Mouse (Mus musculus) forebrain, embryonic 12.5 days (tissue): ENCODE data around the gene H2-Ke6. TPM values are rescaled to one million over a fixed set of nuclear protein-coding genes. Genes with fewer than 3 reads are reported as not detected.
A peak's percentile ranks its signal among the peaks of the same experiment; 100 is the strongest.

ENCODE experiments used
- ATAC-seq: fragments of 200-750 bp; cut with Nextera tagmentation; 2 replicates; pipeline ENCODE4 v1.8.0; 2017; ENCODE audit warnings: moderate TSS enrichment; ENCODE audit not compliant: low FRiP score
- H3K27ac ChIP-seq: fragments of 300-500 bp; sonication (generic); 2 replicates; pipeline ENCODE4 v1.5.1; 2016; ENCODE audit warnings: mild to moderate bottlenecking
- H3K27me3 ChIP-seq: fragments of 300-500 bp; sonication (generic); 2 replicates; pipeline ENCODE4 v1.6.1; 2016; ENCODE audit warnings: mild to moderate bottlenecking
- H3K36me3 ChIP-seq: fragments of 300-500 bp; sonication (generic); replicated peaks from 2 replicates; pipeline ENCODE4 v1.6.1; 2016; ENCODE audit warnings: mild to moderate bottlenecking
- H3K4me1 ChIP-seq: fragments of 300-500 bp; sonication (generic); 2 replicates; pipeline ENCODE4 v1.6.1; 2016
- H3K4me2 ChIP-seq: fragments of 300-500 bp; sonication (generic); 2 replicates; pipeline ENCODE4 v1.6.1; 2016; ENCODE audit warnings: mild to moderate bottlenecking, moderate library complexity
- H3K4me3 ChIP-seq: fragments of 300-500 bp; sonication (generic); replicated peaks from 2 replicates; pipeline ENCODE4 v1.5.1; 2016; ENCODE audit warnings: mild to moderate bottlenecking
- H3K9ac ChIP-seq: fragments of 300-500 bp; sonication (generic); 2 replicates; pipeline ENCODE4 v1.6.1; 2016; ENCODE audit warnings: mild to moderate bottlenecking
- H3K9me3 ChIP-seq: fragments of 300-500 bp; sonication (generic); 2 replicates; pipeline ENCODE4 v1.6.1; 2016
- WGBS: fragments of 180-500 bp; shearing (Covaris S2); methylation state at CpG from one replicate; pipeline ENCODE4 v1.1.7; 2016; 5-methylcytosine and 5-hydroxymethylcytosine counted together
- polyA plus RNA-seq: library from polyadenylated mRNA; unstranded; fragments of >200 nt; fragmentation: Nextera tagmentation; extraction: Ambion mirVana; gene quantifications from 2 replicates; pipeline ENCODE4 v1.2.1, GENCODE M21; 2016

H2-Ke6 gene
- polyA plus RNA-seq, 1 experiment from 2014 or later, result 92.8 TPM

- 94% methylated on average over 7 of the region's 7 CpGs for WGBS
- Histone ChIP-seq H3K4me3 (0 out of 2 replicates have a peak overlapping the region, but pooled peaks have one; percentile 1), H3K9ac (no peak overlapping the region), H3K4me1 (peaks cover 53% of the 10 kb centered on the region), H3K36me3 (peaks cover 45% of the 10 kb centered on the region), H3K9me3 (no peaks in the 10 kb centered on the region), H3K27me3 (peaks cover 22% of the 10 kb centered on the region), H3K27ac (no peak overlapping the region), H3K4me2 (no peak overlapping the region)
- ATAC-seq, result no peak
Measured at GRCm38 (mm10) chr17:34037241-34037640, 9.4 kb upstream of the H2-Ke6 start.

GRCm38 (mm10) chr17:34036647-34037046, 8.8 kb upstream of the H2-Ke6 start:
- Histone ChIP-seq H3K4me2 (no peak overlapping the region), H3K4me3 (no peak overlapping the region), H3K9ac (no peak overlapping the region), H3K9me3 (no peaks in the 10 kb centered on the region), H3K27ac (no peak overlapping the region), H3K36me3 (peaks cover 45% of the 10 kb centered on the region), H3K27me3 (peaks cover 19% of the 10 kb centered on the region), H3K4me1 (peaks cover 53% of the 10 kb centered on the region)
- ATAC-seq, result no peak
- 81% methylated on average over 10 of the region's 10 CpGs for WGBS

GRCm38 (mm10) chr17:34035517-34035916, 7.7 kb upstream of the H2-Ke6 start:
- Histone ChIP-seq H3K4me3 (no peak overlapping the region), H3K4me2 (no peak overlapping the region), H3K4me1 (peaks cover 49% of the 10 kb centered on the region)

GRCm38 (mm10) chr17:34034064-34034463, 6.2 kb upstream of the H2-Ke6 start:
- 0 out of 2 replicates have a peak overlapping the region, but pooled peaks have one; percentile 19 for H3K27ac ChIP-seq
- H3K9ac ChIP-seq, result no peak overlapping the region
- peaks cover 2% of the 10 kb centered on the region; the same call in 1 of the 2 replicates for H3K27me3 ChIP-seq
- WGBS, result 79% methylated on average over 10 of the region's 10 CpGs
- no peak overlapping the region for H3K4me2 ChIP-seq
- H3K36me3 ChIP-seq, result peaks cover 60% of the 10 kb centered on the region
- H3K4me3 ChIP-seq, result no peak overlapping the region
- no peaks in the 10 kb centered on the region for H3K9me3 ChIP-seq
- peaks cover 51% of the 10 kb centered on the region for H3K4me1 ChIP-seq
- no peak for ATAC-seq

More at GRCm38 (mm10) chr17:34035517-34035916, 7.7 kb upstream of the H2-Ke6 start:
- no peak overlapping the region for H3K27ac ChIP-seq
- no peaks in the 10 kb centered on the region for H3K9me3 ChIP-seq
- H3K9ac ChIP-seq, result no peak overlapping the region
- peaks cover 45% of the 10 kb centered on the region for H3K36me3 ChIP-seq
- ATAC-seq, result no peak
- H3K27me3 ChIP-seq, result peaks cover 10% of the 10 kb centered on the region
- 89% methylated on average over 9 of the region's 9 CpGs for WGBS

GRCm38 (mm10) chr17:34033441-34033840, 5.6 kb upstream of the H2-Ke6 start:
- H3K4me1 ChIP-seq, result peaks cover 51% of the 10 kb centered on the region
- no peak overlapping the region for H3K9ac ChIP-seq
- no peaks in the 10 kb centered on the region for H3K27me3 ChIP-seq
- 90% methylated on average over 9 of the region's 9 CpGs for WGBS
- H3K36me3 ChIP-seq, result peaks cover 66% of the 10 kb centered on the region
- 0 out of 2 replicates have a peak overlapping the region, but pooled peaks have one; percentile 99 for H3K4me2 ChIP-seq
- peak overlapping the region; percentile 95 for H3K4me3 ChIP-seq
- no peak overlapping the region for H3K27ac ChIP-seq
- ATAC-seq, result no peak
- no peaks in the 10 kb centered on the region for H3K9me3 ChIP-seq

GRCm38 (mm10) chr17:34032806-34033205, 4.9 kb upstream of the H2-Ke6 start:
- Histone ChIP-seq H3K4me2 (peak overlapping the region; percentile 99), H3K4me1 (peaks cover 51% of the 10 kb centered on the region), H3K9ac (peak overlapping the region; percentile 96), H3K9me3 (no peaks in the 10 kb centered on the region), H3K27ac (peak overlapping the region; percentile 98; the same call in 1 of the 2 replicates), H3K4me3 (peak overlapping the region; percentile 95), H3K27me3 (no peaks in the 10 kb centered on the region), H3K36me3 (peaks cover 66% of the 10 kb centered on the region)
- WGBS, result 71% methylated on average over 8 of the region's 9 CpGs
- ATAC-seq, result no peak

- no peaks in the 10 kb centered on the region for H3K9me3 ChIP-seq
- H3K36me3 ChIP-seq, result peaks cover 60% of the 10 kb centered on the region
- peak overlapping the region; percentile 96 for H3K9ac ChIP-seq
- H3K27ac ChIP-seq, result peak overlapping the region; percentile 98
- H3K4me1 ChIP-seq, result peaks cover 54% of the 10 kb centered on the region
- peak; percentile 4 for ATAC-seq
- H3K27me3 ChIP-seq, result no peaks in the 10 kb centered on the region
- peak overlapping the region; percentile 99 for H3K4me2 ChIP-seq
- peak overlapping the region; percentile 95 for H3K4me3 ChIP-seq
- 1% methylated on average over 39 of the region's 48 CpGs for WGBS
Measured at GRCm38 (mm10) chr17:34032174-34032632, 4.3 kb upstream of the H2-Ke6 start.

- no peaks in the 10 kb centered on the region for H3K9me3 ChIP-seq
- peaks cover 59% of the 10 kb centered on the region for H3K4me1 ChIP-seq
- peak within 1 kb of the TSS; percentile 99 for H3K4me2 ChIP-seq
- H3K36me3 ChIP-seq, result peaks cover 54% of the 10 kb centered on the region
- no peaks in the 10 kb centered on the region for H3K27me3 ChIP-seq
- WGBS, result under 1% methylated on average over 71 of the region's 88 CpGs
- peak within 1 kb of the TSS; percentile 98 for H3K27ac ChIP-seq
- peak within 1 kb of the TSS; percentile 96 for H3K9ac ChIP-seq
- peak; percentile 73 for ATAC-seq
- peak within 1 kb of the TSS; percentile 95 for H3K4me3 ChIP-seq
Measured at GRCm38 (mm10) chr17:34031465-34032173, 3.8 kb upstream of the H2-Ke6 start, which contains the start of the genes Slc39a7 and Rxrb. TSS of gene Slc39a7 (minus strand) at chr17:34031682. TSS of gene Rxrb (plus strand) at chr17:34031812.

- Histone ChIP-seq H3K27ac (peak overlapping the region; percentile 98), H3K9me3 (no peaks in the 10 kb centered on the region), H3K4me1 (peaks cover 67% of the 10 kb centered on the region), H3K4me2 (peak overlapping the region; percentile 99), H3K27me3 (no peaks in the 10 kb centered on the region), H3K36me3 (peaks cover 47% of the 10 kb centered on the region), H3K4me3 (peak overlapping the region; percentile 95), H3K9ac (peak overlapping the region; percentile 96)
- WGBS, result 5% methylated on average over 20 of the region's 20 CpGs
- ATAC-seq, result no peak
Measured at GRCm38 (mm10) chr17:34030861-34031326, 3.0 kb upstream of the H2-Ke6 start.

GRCm38 (mm10) chr17:34029890-34030595, 2.2 kb upstream of the H2-Ke6 start:
- Histone ChIP-seq H3K4me1 (peaks cover 75% of the 10 kb centered on the region), H3K4me2 (peak overlapping the region; percentile 99), H3K27me3 (no peaks in the 10 kb centered on the region), H3K4me3 (peak overlapping the region; percentile 95), H3K9ac (peak overlapping the region; percentile 96), H3K9me3 (no peaks in the 10 kb centered on the region), H3K36me3 (peaks cover 39% of the 10 kb centered on the region), H3K27ac (no peak overlapping the region; the same call in 1 of the 2 replicates)
- ATAC-seq, result no peak
- WGBS, result 75% methylated on average over 21 of the region's 21 CpGs

GRCm38 (mm10) chr17:34029150-34029889, 1.5 kb upstream of the H2-Ke6 start:
- Histone ChIP-seq H3K27me3 (no peaks in the 10 kb centered on the region), H3K9ac (peak overlapping the region; percentile 96; the same call in 1 of the 2 replicates), H3K4me1 (peaks cover 75% of the 10 kb centered on the region), H3K4me2 (peak overlapping the region; percentile 99), H3K9me3 (no peaks in the 10 kb centered on the region), H3K36me3 (peaks cover 32% of the 10 kb centered on the region), H3K27ac (peak overlapping the region; percentile 98), H3K4me3 (peak overlapping the region; percentile 95)
- WGBS, result 87% methylated on average over 18 of the region's 18 CpGs
- no peak for ATAC-seq
